Mouse (Mus musculus): Measurements from ENCODE around the gene Med8.

DNA sequence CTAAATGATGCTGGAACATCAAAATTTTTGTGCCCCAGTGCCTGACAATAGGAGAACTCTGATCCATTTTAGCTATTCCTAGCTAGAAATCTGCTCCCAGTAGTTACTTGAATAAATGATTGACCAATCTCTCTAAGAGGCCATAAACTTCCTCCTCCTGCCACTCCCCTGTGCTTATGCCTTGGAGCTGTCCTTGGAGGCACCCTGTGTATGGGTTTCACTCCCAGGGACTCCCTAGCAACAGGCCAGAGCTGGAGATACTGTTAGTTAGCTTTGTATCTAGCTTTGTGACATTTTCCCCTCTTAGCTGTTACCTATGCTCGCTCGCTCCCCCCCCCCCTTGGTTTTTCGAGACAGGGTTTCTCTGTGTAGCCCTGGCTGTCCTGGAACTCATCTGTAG lies 12.2 kb downstream of the Med8 start:
- no peak for TF ChIP-seq POLR2A (IDR thresholded peaks at IDR 0.05; ENCODE audit: borderline replicate concordance, extremely low read depth, low read depth, low read length)
- no peak for TF ChIP-seq CTCF (IDR thresholded peaks at IDR 0.05; ENCODE audit: insufficient read depth, low read length)

All from lung, adult 2 months (tissue).